Mouse (Mus musculus) olfactory bulb, adult 2 months (tissue): ENCODE measurements at regions not wholly inside any gene's neighbourhood (a gene's known extent, or its start where the extent isn't known, plus 50 kb on each side); places are given as distances from the start of the nearest gene placed in this dataset.

ENCODE experiments used
- H3K27ac ChIP-seq: fragments of 200-500 bp; 2 replicates; pipeline ENCODE4 v1.5.1; 2012; ENCODE audit warnings: low read depth, low read length; ENCODE audit not compliant: insufficient read depth
- H3K4me1 ChIP-seq: fragments of 200-500 bp; 2 replicates; pipeline ENCODE4 v1.6.1; 2012; ENCODE audit warnings: low read length; ENCODE audit not compliant: control insufficient read depth, insufficient read depth
- H3K4me3 ChIP-seq: fragments of 200-500 bp; 2 replicates; pipeline ENCODE4 v1.5.1; 2012; ENCODE audit warnings: mild to moderate bottlenecking, low read depth, low read length, moderate library complexity; ENCODE audit not compliant: insufficient read depth
- CTCF ChIP-seq: fragments of 200-500 bp; IDR thresholded peaks from 2 replicates; pipeline ENCODE4 v1.5.1; 2012; ENCODE audit warnings: low read depth, mild to moderate bottlenecking, low read length, moderate library complexity; ENCODE audit not compliant: insufficient read depth
- POLR2A ChIP-seq: fragments of 200-500 bp; IDR thresholded peaks from 2 replicates; pipeline ENCODE4 v1.6.1; 2012; ENCODE audit warnings: mild to moderate bottlenecking, low read depth, low read length, moderate library complexity; ENCODE audit not compliant: insufficient read depth
- WGBS: fragments of 180-500 bp; shearing (Covaris S2); methylation state at CpG from one replicate; pipeline ENCODE4 v1.1.7; 2018; 5-methylcytosine and 5-hydroxymethylcytosine counted together

DNA sequence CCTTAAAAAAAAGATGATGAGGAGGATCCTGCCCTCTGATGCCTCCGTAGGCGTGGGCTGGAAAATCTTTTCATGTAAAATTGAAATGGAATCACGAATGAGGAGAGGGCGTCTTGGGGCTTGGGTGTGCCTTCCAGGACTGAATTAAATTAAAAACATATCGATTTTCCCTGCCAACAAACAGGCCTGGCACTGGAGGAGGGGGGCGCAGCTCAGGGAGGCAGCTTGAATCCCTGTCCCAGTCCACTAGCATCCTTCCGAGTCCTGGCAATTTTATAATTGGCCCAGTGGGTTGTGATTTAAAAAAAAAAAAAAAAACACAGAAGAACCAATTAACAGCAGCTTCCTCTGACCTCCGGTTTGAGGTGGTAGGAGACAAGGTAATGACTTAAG is 276.0 kb downstream of the Uaca start:
- H3K27ac ChIP-seq: no peak overlapping the region
- 0 out of 2 replicates have a peak, but pooled peaks cover 3% of the 10 kb centered on the region for H3K4me1 ChIP-seq
- TF ChIP-seq POLR2A (no peak), CTCF (no peak)
- 86% methylated on average over 8 of the region's 8 CpGs for WGBS
- no peak overlapping the region for H3K4me3 ChIP-seq

DNA sequence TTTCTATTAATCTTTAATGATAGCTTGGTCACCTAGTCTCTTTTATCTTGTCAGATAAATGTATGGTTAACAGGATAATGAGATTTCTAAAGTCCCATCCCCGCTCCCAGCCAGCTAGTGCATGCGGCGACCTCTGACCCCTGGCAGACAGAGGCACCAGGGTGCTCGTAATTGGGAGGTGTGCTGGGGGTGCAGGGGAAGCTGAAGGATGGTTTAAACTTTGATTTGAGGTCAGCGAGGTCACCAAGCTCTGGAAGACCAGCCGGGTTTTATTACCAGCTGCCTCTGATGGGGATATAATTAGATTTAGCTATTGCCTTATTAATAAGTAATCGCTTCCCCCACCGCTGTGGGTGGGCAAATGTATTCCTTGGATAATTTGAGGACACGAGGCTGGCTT is 276.5 kb downstream of the Uaca start:
- no peak for TF ChIP-seq CTCF
- no peak for TF ChIP-seq POLR2A
- Histone ChIP-seq H3K27ac (no peak overlapping the region), H3K4me3 (no peak overlapping the region), H3K4me1 (0 out of 2 replicates have a peak, but pooled peaks cover 3% of the 10 kb centered on the region)
- 77% methylated on average over 9 of the region's 9 CpGs for WGBS

DNA sequence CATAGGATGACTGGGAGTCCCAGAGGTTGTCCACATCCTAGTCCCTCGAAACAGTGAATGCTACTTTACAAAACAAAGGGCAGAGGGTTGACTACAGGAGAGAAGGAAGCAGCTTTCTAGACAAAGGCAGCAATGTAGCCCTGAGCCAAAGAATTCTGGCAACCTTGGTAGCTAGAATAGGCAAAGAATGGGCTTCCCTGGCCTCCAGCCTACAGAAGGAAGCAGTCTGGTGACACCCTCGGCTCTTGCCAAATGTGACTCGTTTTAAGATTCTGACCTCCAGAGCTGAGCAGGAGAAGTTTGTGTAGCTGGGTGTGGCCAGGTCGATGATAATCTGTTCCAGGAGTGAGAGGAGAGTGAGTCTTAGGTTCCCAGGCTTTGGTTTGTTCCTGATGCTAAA is 279.1 kb downstream of the Uaca start:
- 60% methylated on average over 4 of the region's 4 CpGs for WGBS
- Histone ChIP-seq H3K4me3 (no peak overlapping the region), H3K4me1 (0 out of 2 replicates have a peak, but pooled peaks cover 3% of the 10 kb centered on the region), H3K27ac (no peak overlapping the region)
- TF ChIP-seq CTCF (no peak), POLR2A (no peak)

GRCm38 (mm10) chr9:61075071-61075470 is 280.7 kb downstream of the Uaca start:
- TF ChIP-seq CTCF (no peak), POLR2A (no peak)
- WGBS: 92% methylated on average over 4 of the region's 4 CpGs

DNA sequence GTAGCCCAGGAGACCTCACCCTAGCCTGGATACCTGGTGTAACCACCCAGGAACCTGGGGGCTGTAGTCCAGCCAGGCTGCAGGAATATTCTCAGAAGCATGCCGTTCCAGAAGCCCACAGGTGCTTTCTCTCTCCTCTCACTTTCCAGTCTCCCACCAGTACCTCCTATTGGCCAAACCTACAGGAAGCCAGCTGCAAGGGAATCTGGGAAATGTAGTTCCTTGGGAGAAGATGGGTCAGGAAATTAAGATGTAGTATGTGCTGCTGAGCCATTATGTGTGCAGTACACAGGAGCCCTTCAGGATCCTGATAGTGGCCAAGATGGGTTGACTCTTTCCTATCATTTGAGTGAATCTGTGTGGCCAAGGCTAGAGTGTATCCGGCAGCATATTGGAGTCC is 282.8 kb downstream of the Uaca start:
- TF ChIP-seq POLR2A (no peak), CTCF (no peak)
- Histone ChIP-seq H3K4me3 (no peak overlapping the region), H3K4me1 (peaks cover 8% of the 10 kb centered on the region), H3K27ac (no peak overlapping the region)
- WGBS: 87% methylated on average over 2 of the region's 2 CpGs

More at GRCm38 (mm10) chr9:61075071-61075470, 280.7 kb downstream of the Uaca start:
- H3K4me1 ChIP-seq: no peaks in the 10 kb centered on the region
- no peak overlapping the region for H3K27ac ChIP-seq
- H3K4me3 ChIP-seq: no peak overlapping the region

DNA sequence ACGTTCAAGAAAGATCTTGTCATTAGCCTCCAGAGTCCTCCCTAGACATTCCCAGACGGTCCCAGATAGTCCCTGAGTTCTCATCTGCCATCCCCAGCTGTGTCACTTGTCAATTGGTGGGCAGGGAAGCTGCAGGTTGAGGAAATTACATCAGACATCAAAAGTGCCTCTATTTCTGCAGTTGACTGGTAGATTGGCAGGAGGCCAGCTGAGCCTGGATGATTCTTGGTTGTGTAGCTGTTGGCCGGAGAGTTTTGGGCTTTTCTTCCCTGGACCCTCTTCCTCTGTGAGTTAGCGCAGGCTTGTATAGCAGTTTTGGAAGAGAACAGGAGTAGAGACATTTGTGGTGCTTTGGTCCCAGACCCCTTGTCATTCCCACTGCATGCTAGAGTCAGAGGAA is 283.5 kb downstream of the Uaca start:
- H3K4me1 ChIP-seq: peaks cover 10% of the 10 kb centered on the region
- no peak overlapping the region for H3K4me3 ChIP-seq
- 83% methylated on average over 4 of the region's 4 CpGs for WGBS
- TF ChIP-seq CTCF (no peak), POLR2A (no peak)
- H3K27ac ChIP-seq: no peak overlapping the region

DNA sequence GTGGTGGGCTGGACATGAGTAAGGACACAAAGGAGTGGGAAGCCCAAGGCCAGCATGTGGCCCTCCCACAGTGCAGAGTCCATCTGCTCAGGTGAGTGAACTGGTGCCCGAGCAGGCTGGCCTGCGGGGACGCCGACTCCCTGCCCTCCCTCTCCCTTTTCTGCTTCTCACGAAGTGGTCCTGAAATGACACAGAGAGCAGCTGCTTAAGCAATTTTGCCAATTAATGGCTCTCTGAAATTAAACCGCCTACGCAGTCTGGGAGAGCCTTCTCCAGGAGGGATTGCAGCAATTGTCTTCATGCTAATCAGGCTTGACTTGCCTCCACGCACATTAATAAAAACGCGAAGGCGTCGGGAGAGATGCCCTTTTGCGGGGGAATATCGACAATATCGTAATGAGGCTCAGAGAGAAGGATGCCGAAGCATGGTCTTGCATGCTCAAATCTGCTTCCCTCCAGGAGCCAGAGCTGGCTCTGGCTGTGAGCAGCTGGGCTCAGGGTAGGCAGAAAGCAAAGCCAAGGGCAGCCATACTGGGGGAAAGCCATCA is 287.2 kb downstream of the Uaca start:
- Histone ChIP-seq H3K27ac (no peak overlapping the region), H3K4me1 (peaks cover 13% of the 10 kb centered on the region), H3K4me3 (no peak overlapping the region)
- 19% methylated on average over 16 of the region's 16 CpGs for WGBS
- TF ChIP-seq CTCF (no peak), POLR2A (no peak)

DNA sequence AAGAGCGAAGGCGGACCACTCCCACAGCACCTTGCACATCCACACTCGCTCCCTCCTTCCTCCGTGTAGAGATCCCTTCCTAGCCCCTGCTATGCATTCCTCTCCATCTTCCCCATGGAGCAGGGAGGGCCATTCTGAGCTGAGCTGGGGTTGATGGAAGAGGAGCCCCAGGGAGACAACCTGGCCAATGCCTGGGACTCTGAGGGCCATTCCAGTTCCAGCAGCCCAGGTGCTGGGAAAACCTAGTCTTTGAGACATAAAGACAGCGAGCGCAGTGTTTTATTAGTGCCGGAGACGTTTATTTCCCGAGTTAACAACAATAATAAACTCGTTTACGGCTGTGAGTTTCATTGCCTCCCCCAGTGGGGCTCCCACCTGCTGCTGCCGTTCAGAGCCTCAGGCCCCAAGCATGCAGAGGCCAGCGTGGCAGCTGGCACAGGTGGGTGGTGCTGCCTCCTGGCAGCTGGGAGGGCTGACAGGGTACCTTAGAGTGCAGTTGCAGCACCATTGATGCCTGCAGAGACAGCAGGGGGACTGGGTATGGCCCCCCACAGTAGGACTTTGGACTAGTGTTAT is 287.4 kb upstream of the Tle3 start:
- WGBS: 74% methylated on average over 13 of the region's 13 CpGs
- no peak overlapping the region for H3K4me3 ChIP-seq
- TF ChIP-seq POLR2A: no peak
- TF ChIP-seq CTCF: no peak
- peaks cover 13% of the 10 kb centered on the region for H3K4me1 ChIP-seq
- H3K27ac ChIP-seq: no peak overlapping the region

DNA sequence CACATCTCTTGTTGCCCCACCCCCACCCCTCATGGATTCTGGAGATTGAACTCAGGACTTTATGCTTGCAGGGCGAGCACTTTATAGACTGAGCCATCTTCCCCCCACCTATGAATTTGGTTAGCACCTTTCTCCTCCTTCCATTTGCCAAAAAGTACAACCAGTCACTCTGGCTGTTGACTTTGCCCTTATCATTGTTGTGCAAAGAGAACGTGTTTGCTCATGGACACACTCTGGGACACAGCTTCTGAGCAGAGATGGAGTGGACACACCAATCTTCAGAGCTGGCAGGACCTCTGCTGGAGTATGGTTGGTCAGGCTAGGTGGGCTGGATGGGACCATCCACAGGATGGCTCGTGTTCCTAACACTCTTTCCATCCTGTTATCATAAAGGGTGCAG is 285.1 kb upstream of the Tle3 start:
- 94% methylated on average over 3 of the region's 3 CpGs for WGBS
- peaks cover 5% of the 10 kb centered on the region for H3K4me1 ChIP-seq
- TF ChIP-seq CTCF (no peak), POLR2A (no peak)

DNA sequence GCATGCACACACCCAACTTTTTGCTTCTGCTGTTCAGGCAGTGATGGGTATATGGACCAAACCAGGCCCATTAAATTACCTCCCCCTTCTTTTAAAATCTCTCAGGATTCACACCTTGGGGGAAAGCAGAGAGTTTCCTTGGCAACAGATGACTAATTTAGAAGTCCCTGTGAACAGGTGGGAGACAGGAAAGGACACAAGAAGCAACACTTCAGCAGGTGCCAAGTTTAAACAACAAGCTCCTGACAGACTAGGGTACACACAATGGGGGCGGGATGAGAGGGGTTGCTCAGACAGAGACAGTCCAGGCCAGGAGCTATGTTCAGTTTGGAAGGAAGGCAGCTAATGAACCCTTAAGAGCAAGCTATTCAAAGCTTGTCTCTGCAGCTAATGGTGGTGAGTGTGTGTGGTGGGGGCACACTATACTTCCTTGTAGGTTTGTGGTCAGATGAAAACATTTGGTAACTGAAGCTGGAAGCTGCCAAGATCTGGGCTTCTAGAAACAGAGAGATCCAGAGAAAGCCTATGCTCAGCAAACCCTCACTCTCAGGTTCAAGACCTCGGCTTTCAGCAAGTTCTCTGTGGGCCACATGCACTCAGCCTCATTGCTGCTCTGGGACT is 283.0 kb upstream of the Tle3 start:
- WGBS: 83% methylated on average over 2 of the region's 2 CpGs
- no peak overlapping the region for H3K4me3 ChIP-seq
- peaks cover 3% of the 10 kb centered on the region; the same call in 1 of the 2 replicates for H3K4me1 ChIP-seq
- H3K27ac ChIP-seq: no peak overlapping the region
- no peak for TF ChIP-seq POLR2A
- no peak for TF ChIP-seq CTCF

More for the DNA sequence above, 285.1 kb upstream of the Tle3 start:
- Histone ChIP-seq H3K27ac (no peak overlapping the region), H3K4me3 (no peak overlapping the region)
